Mouse (Mus musculus) thymus, adult 2 months (tissue): ENCODE results near the gene Cnr2. TPM values are rescaled to one million over a fixed set of nuclear protein-coding genes. Genes with fewer than 3 reads are reported as not detected.

Experiments
- DNase-seq: peaks from one replicate; pipeline ENCODE4 v3.0.0; 2021
- H3K27ac ChIP-seq: fragments of 200-500 bp; 2 replicates; pipeline ENCODE4 v1.5.1; 2012; ENCODE audit warnings: low read length, control low read depth; ENCODE audit not compliant: control insufficient read depth, insufficient read depth
- H3K27me3 ChIP-seq: fragments of 200-500 bp; 2 replicates; pipeline ENCODE4 v1.6.1; 2012; ENCODE audit warnings: mild to moderate bottlenecking, low read length, moderate library complexity, mixed read lengths; ENCODE audit not compliant: control insufficient read depth, insufficient read depth
- H3K36me3 ChIP-seq: fragments of 200-500 bp; 2 replicates; pipeline ENCODE4 v1.6.1; 2012; ENCODE audit warnings: mild to moderate bottlenecking, low read length, moderate library complexity; ENCODE audit not compliant: control insufficient read depth, insufficient read depth
- H3K4me1 ChIP-seq: fragments of 200-500 bp; replicated peaks from 2 replicates; pipeline ENCODE4 v1.6.1; 2012; ENCODE audit warnings: low read length; ENCODE audit not compliant: control insufficient read depth, insufficient read depth
- H3K4me3 ChIP-seq: fragments of 200-500 bp; 2 replicates; pipeline ENCODE4 v1.5.1; 2012; ENCODE audit warnings: mild to moderate bottlenecking, low read length, control low read depth, moderate library complexity; ENCODE audit not compliant: control insufficient read depth, insufficient read depth
- CTCF ChIP-seq: fragments of 200-500 bp; IDR thresholded peaks from 2 replicates; pipeline ENCODE4 v1.5.1; 2012; ENCODE audit warnings: mild to moderate bottlenecking, control low read depth, low read length, moderate library complexity, borderline replicate concordance; ENCODE audit not compliant: control insufficient read depth, poor library complexity, insufficient read depth; ENCODE audit errors: extremely low read depth
- POLR2A ChIP-seq: fragments of 200-500 bp; IDR thresholded peaks from 2 replicates; pipeline ENCODE4 v1.6.1; 2012; ENCODE audit warnings: mild to moderate bottlenecking, low read length, control low read depth, moderate library complexity; ENCODE audit not compliant: control insufficient read depth, poor library complexity, insufficient read depth; ENCODE audit errors: extremely low read depth
- WGBS: fragments of 180-500 bp; shearing (Covaris S2); methylation state at CpG from one replicate; pipeline ENCODE4 v1.1.7; 2018; 5-methylcytosine and 5-hydroxymethylcytosine counted together
- polyA plus RNA-seq: library from polyadenylated mRNA; depleted of rRNA; stranded (reverse); fragments of >200 nt; gene quantifications from 2 replicates; pipeline ENCODE4 v1.2.3, GENCODE M21; 2012

Cnr2 gene
- polyA plus RNA-seq, 1 experiment: 9.3 TPM

GRCm38 (mm10) chr4:135883881-135884516, 11.2 kb upstream of the Cnr2 start:
- whole genome bisulfite sequencing: 33% methylated on average over 7 of the region's 7 CpGs
- TF ChIP-seq POLR2A (no peak), CTCF (no peak)

GRCm38 (mm10) chr4:135884531-135884930, 10.7 kb upstream of the Cnr2 start:
- Histone ChIP-seq H3K4me3 (no peak overlapping the region), H3K27ac (peak overlapping the region; percentile 68), H3K36me3 (no peaks in the 10 kb centered on the region), H3K4me1 (peaks cover 26% of the 10 kb centered on the region), H3K27me3 (no peaks in the 10 kb centered on the region)
- TF ChIP-seq CTCF (no peak), POLR2A (no peak)
- 88% methylated on average over 6 of the region's 6 CpGs for WGBS
- no peak for DNase-seq

More at GRCm38 (mm10) chr4:135883881-135884516, 11.2 kb upstream of the Cnr2 start:
- no peaks in the 10 kb centered on the region for H3K36me3 ChIP-seq
- no peaks in the 10 kb centered on the region for H3K27me3 ChIP-seq
- no peak for DNase-seq
- H3K27ac ChIP-seq: peak overlapping the region; percentile 68
- H3K4me3 ChIP-seq: no peak overlapping the region
- H3K4me1 ChIP-seq: peaks cover 26% of the 10 kb centered on the region

- no peaks in the 10 kb centered on the region for H3K36me3 ChIP-seq
- TF ChIP-seq CTCF: no peak
- no peak for TF ChIP-seq POLR2A
- H3K4me1 ChIP-seq: peaks cover 26% of the 10 kb centered on the region
- no peak overlapping the region for H3K4me3 ChIP-seq
- H3K27me3 ChIP-seq: no peaks in the 10 kb centered on the region
- 92% methylated on average over 12 of the region's 12 CpGs for WGBS
- H3K27ac ChIP-seq: no peak overlapping the region
- DNase-seq: no peak
Observed at GRCm38 (mm10) chr4:135885676-135886075, 9.5 kb upstream of the Cnr2 start.

- WGBS: 55% methylated on average over 4 of the region's 4 CpGs
- H3K27ac ChIP-seq: no peak overlapping the region
- H3K27me3 ChIP-seq: no peaks in the 10 kb centered on the region
- no peaks in the 10 kb centered on the region for H3K36me3 ChIP-seq
- H3K4me1 ChIP-seq: peaks cover 26% of the 10 kb centered on the region
- no peak overlapping the region for H3K4me3 ChIP-seq
- no peak for DNase-seq
- TF ChIP-seq POLR2A (no peak), CTCF (no peak)
Observed at GRCm38 (mm10) chr4:135886184-135886583, 9.0 kb upstream of the Cnr2 start.

- 92% methylated on average over 24 of the region's 24 CpGs for WGBS
Observed at GRCm38 (mm10) chr4:135888448-135889057, 6.6 kb upstream of the Cnr2 start.

GRCm38 (mm10) chr4:135889146-135889883, 5.9 kb upstream of the Cnr2 start:
- H3K4me1 ChIP-seq: peaks cover 10% of the 10 kb centered on the region
- H3K4me3 ChIP-seq: no peak overlapping the region
- H3K27ac ChIP-seq: no peak overlapping the region
- TF ChIP-seq POLR2A (no peak), CTCF (no peak)
- 88% methylated on average over 7 of the region's 7 CpGs for WGBS
- H3K36me3 ChIP-seq: no peaks in the 10 kb centered on the region
- no peaks in the 10 kb centered on the region for H3K27me3 ChIP-seq
- DNase-seq: no peak

More at GRCm38 (mm10) chr4:135888448-135889057, 6.6 kb upstream of the Cnr2 start:
- Histone ChIP-seq H3K27me3 (no peaks in the 10 kb centered on the region), H3K4me3 (no peak overlapping the region), H3K27ac (no peak overlapping the region), H3K36me3 (no peaks in the 10 kb centered on the region), H3K4me1 (peaks cover 14% of the 10 kb centered on the region)
- no peak for DNase-seq
- TF ChIP-seq POLR2A: no peak
- TF ChIP-seq CTCF: no peak

- Histone ChIP-seq H3K4me3 (no peak overlapping the region), H3K36me3 (no peaks in the 10 kb centered on the region), H3K27me3 (no peaks in the 10 kb centered on the region), H3K27ac (no peak overlapping the region), H3K4me1 (peaks cover 9% of the 10 kb centered on the region)
- TF ChIP-seq POLR2A: no peak
- TF ChIP-seq CTCF: peak; percentile 72; the same call in 1 of the 2 replicates
- DNase-seq: peak; percentile 87
- 1% methylated on average over 4 of the region's 4 CpGs for WGBS
Observed at GRCm38 (mm10) chr4:135889884-135890283, 5.3 kb upstream of the Cnr2 start.
